Mouse (Mus musculus): ENCODE results near the gene Ifitm1.

The Ifitm1 gene

DNA sequence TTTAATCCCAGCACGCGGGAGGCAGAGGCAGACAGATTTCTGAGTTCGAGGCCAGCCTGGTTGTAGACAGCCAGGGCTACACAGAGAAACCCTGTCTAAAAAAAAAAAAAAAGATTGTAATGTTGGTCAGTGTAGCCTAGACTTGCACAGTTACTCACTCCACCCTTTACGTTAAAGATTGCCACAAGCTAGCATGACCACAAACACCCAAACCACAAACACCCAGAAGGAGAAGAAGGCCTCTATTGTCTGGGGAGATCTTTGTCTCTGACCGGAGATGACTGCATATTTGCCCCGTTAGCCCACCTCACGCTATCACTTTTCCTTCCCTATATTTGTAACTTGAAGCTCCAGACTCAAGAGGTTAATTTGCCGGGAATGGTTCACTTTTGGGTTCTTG lies 14.7 kb downstream of the Ifitm1 start:
- no peak for DNase-seq

DNA sequence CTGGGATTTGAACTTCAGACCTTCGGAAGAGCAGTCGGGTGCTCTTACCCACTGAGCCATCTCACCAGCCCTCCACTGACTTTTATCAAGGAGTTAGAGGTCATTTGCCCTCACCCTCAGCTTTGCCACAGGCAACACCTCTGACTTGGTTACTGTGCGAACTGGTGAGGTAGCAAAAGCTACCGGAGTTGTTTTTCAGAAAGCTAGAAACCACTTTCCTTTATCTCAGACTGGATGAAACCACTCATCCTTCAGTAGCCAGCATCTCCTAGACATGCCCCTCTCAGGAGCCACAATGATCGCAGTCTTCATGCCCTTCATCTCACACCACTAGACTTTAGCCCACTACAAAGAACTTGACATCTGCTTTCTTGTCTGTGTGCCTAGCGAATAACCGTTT lies 15.9 kb downstream of the Ifitm1 start:
- no peak for DNase-seq

DNA sequence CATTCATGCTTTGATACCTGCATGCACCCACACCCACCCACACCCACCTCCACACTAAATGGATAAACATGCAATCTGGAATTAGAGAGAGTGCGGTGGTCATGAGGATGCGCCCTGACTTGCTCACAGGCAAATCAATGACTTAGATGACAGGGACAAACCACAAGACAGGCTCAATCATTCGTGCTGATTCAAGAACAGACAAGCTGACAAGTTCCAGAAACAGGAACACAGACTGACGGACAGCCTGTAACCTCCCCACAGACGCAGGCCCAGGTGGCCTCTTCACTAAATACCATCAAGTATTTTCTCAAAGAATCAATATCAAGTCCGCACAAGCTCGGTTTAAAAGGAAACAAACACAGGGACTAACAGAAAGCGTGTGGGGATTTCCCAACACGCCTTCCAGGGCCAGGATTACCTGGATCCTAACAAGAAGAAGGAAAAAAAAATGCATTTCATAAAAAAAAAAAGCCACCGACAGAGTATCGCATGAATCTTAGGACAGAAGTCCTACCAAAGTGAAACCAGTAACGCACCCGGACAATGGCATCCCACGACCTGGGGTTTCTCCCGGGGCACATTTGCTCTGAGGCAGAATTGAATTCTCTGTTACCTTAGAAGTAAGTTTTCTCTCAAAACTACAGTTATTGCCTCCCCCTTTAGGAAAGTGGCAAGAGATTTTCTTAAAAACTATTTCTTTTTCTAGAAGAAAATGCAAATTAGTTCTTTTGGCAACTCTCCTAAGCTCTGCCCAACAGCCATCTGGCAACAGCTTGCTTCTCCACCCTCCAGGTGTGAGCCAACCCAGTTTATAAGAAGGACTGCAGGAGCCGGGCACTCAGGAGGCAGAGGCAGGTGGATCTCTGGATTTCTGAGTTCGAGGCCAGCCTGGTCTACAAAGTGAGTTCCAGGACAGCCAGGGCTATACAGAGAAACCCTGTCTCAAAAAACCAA lies 20.4 kb downstream of the Ifitm1 start:
- no peak for DNase-seq

DNA sequence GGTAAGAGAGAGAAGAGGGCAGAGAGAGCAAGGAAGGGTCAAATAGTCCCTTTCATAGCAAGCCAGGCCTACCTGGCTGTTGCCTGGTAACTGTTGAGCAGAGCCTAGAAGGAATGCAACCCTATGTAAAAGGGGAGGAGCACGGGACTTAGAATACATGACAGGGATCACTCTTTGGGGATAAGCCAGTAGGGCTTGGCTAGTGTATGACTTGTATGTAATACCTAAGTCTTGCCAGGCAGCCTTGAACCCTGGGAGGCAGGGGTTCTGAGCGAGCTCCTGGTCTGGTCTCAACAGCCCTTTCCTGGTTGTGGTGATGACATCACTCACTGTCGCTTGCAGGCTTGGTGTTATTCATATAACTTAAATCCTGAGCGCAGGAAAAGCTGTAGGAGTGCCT lies 22.0 kb downstream of the Ifitm1 start:
- no peak for DNase-seq

DNA sequence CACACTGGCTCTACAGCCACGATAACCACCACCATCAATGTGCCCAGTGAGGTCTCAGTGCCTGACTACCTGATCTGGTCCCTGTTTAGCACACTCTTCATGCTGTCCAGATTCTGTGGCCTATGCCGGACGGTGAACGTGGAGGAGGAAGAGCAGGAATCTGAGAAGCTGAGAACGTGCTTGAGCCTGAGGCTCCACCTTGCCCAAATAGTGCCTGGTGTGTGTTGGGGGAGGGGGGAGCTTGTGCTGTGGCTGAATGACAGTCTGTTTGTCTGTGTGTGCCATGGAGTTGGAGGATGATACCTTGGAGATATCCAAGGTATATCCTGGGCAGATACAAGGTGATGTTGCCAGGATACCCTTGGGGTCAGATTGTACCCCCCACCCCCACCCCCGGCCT lies 23.2 kb downstream of the Ifitm1 start:
- no peak for DNase-seq

DNA sequence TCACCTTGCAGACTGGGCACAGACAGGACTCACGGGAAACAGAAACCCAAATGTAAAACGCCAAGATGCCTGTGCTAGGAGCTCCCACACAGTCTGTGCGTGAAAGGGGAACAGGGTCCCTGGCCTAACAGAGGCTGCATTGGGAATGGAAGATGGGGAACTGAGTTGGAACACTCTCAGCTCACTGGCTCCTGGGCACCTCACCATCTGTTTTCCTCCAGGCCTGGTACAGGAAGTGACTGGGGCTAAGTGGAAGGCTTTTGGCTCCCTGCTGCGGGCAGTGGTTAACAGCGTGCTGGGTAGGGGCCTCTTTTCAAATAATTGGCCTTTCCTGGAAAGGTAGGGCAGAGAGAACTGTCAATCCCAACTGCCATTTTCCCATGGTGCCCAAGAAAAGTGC lies 23.6 kb downstream of the Ifitm1 start:
- DNase-seq, result no peak

DNA sequence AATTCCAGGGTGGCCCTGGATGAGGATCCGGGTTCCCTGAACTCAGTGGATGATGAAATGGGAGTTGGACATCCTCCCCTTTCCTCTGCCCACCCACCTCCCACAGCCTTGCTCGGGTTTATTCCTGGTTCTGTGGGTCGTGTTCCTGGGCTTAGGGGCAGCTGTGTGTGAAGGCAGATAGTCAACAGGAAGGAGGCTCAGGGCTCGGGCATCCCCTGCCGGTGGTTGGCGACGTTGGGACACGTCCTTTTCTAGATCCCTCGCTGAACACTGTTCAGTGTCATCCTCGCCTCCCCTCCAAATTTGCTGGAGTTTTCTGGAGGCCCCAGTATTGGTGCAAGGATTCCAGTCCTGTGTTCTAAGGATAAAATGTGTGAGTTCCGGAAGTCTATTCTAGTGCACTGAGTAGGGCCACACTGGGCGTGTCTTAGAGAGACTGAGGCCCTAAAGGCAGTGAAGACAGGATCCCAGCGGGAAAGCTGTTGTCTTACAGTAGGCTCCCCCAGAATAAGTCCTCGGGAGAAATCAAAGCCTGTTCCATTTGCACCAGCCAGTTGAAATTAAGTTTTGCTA lies 24.2 kb downstream of the Ifitm1 start:
- no peak for DNase-seq

DNA sequence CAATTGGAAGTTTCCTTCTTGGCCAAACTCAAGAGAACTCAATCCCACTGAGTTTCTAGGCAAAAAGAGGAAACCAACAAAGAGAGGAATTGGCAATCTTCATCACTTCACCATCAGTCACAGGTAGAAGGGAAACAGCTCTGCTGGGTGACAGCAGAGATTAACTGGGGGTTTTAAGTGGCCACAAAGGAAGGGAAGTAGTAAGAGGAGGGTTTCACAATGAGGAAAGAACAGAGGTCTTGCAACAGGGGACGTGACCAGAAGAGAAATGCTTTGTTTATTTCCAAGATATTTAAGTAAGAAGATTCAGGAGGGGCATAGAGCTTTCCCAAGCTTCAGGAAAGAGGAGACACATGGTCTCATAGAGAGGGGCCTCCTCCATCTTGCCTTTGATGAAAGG lies 30.8 kb downstream of the Ifitm1 start:
- no peak for DNase-seq

DNA sequence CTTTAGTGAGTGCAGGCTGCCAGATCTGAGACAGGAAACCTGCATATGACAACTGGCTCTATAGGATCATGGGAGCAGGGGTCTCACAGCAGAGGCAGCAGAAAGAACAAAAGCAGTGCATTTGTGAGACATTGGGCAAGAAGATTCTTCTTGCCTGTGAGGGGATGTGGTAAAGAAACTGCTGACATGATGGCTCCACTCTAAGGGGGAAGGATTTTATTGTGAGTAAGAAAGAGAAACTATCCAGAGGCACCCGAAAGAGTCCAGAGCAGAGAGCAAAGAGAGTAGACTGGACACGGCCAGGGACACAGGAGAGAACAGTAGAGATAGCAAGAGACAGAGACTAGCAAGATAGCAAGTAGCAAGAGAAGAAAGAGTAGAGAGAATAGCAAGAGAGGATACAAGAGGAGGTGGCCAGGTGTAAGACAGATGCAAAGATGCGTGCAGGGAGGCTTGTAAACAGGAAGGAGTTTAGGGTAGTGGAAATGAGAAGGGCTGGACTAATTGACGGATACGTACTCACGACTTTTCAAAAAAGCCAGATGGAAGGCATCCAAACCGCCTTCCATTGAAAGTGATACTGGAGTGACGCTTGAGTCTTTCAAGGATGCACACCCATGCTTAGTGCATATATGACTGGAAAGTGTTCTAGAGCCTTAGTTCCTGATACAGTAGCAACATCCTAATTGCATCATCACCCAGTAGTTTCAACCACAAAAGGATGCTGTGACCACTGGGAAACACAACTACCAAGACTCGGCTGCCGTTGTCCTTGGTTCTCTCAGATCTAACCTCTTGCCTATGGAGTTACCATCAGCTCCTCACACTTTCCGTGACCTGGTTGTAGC lies 32.1 kb downstream of the Ifitm1 start:
- DNase-seq, result no peak

DNA sequence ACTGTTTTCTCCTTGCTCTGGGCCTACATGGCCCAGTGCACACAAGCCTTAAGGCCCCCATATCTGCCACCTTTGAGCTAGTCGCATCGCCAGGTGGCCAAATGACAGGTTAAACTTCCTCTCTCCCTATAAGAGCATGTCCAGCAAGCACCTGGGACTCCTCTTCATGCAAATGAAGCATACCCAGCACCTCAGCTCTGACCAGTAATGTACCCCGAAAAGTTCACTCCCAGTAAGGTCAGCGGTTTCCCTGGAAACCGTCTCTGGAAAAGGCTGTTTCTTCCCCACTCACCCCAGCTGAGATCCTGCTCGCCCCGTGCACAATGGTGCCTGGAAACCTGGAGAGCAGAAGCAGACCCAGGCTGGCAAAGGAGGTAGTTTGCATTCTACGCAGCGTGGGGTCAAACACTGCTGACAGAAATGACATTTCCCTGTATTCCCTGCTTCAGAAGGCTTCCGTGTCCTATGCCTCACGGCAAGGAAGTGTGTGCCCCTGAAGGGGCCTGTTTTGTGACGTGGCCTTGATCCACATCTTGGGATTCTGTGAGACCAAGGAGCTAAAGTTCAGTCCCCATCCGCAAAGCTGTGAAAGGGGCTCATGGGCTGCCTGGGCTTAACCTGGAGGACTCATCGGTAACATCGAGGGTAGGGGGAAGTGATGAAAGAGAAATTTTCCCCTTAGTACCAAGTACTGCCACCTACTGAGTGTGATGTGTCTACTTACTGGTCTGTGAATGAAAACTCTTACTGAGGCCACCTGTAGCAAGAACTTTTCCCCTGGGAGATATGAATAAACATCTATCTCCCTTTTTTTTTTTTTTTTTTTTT lies 34.1 kb downstream of the Ifitm1 start:
- no peak for DNase-seq

DNA sequence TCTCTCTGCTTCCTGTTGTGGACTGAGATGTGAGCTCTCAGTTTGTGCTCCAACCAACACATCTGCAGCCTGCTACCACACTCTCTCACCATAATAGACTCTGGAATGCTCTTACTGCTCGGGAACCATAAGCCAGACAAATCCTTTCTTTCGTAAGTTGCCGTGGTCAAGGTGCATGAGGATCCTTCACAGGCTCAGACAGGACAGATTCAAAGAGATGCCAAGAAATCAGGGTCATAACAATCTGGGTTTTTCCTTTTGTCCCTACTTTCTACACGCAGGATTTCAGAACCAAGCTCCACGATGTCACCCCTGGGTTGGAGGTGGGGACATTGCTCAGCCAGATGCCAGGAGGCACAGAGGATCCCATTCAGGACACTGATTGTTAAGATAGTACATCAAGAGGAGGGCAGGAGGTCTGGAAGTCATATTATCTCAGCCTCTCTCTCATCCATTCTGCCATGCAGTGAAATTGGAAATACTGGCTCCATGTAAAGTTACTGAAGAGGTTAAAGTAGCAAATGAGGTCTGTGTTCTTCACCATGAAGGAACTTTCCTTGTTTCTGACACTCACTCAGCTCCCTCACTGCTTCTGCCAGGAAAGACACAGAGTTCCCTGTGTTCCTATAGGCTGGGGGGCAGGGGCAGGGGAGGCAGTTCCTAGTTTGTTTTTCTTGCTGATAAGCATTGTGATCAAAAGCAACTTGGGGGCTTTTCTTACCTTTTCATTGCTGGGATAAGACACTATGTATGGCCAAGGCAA lies 36.4 kb downstream of the Ifitm1 start:
- DNase-seq, result no peak

DNA sequence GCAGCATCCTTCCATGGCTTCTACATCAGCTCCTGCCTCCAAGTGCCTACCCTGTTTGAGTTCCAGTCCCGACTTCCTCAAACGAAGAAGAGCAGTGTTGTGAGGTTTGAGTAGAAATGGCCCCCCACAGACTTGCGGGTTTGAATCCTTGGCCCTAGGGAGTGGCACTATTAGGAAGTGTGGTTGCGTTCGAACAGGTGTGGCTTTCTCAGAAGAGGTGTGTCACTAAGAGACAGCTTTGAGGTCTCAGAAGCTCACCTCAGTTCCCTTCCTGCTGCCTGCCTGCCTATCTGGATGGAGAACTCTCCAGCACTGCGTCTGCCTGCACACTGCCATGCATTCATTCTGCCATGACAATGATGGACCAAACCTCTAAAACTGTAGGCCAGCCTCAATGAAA lies 39.4 kb downstream of the Ifitm1 start:
- DNase-seq, result no peak

DNA sequence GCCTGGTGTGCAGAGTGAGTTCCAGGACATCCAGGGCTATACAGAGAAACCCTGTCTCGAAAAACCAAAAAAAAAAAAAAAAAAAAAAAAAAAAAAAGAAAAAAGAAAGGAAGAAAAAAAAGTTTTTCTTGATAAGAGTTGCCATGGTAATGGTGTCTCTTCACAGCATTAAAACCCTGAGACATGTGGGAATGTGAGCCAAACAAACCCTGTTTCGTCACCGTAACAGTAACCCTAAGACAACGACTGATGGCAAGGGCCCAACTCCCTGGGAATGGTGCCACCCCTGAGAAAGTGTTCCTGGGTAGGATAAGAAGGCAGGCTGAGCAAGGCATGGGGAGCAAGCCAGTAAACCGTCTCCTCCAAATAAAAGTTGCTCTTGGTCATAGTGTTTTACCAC lies 39.9 kb downstream of the Ifitm1 start:
- no peak for DNase-seq

DNA sequence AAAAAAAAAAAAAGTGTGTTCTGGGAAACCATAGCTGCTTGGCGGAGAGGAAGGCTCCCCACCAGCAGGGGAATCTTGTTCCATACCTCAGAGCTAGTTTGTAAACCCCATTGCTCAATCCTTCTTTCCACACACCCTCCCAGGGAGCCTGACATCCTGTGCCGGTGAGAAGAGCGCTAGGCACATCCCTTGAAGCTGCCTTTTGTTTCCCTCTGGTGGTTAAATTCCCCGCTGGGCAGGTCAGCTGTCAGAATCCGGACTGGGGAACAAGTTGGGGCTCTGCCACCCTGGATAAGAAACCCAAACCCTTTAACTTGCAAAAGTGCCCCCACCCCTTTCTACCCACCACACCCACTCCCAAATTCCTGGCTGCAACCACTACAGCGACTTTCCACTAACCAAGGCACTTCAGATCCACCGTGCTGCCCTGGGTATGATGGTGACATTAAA lies 41.3 kb downstream of the Ifitm1 start:
- peak; percentile 19 to 23 for DNase-seq

DNA sequence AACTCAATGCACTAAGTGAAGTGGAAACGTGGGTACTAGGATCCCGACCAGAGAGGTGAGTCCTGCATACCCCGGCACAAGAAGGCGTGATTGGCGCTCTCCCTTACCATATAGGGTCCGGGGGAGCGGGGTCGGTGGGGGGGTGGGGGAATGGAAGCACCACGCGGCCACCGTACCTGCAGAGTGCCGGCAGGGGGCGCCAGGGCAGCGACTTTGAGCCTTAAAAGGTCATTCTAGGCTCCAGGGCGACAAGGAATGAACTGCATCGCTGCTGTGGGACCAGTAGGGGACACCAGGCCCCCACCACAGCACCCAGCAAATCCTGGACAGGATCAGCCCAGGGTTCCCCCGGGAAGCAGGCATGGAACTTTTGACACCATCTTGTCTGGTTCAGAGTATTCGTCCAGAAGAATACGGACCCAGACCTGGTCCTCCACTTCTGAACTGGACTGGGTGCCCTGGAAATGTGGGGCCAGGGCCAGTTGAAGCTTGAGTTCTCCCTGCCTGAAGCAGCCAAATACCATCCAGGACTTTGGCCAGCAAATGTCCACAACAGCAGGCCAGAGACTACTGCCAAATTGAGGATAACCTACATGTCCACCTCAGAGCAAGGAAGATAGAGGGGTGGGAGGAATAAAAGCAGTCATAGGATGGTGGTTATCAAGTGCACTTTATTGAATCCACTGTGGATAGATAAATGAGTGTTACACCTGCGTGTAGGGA lies 42.1 kb downstream of the Ifitm1 start:
- peak; percentile 49 to 79 for DNase-seq

DNA sequence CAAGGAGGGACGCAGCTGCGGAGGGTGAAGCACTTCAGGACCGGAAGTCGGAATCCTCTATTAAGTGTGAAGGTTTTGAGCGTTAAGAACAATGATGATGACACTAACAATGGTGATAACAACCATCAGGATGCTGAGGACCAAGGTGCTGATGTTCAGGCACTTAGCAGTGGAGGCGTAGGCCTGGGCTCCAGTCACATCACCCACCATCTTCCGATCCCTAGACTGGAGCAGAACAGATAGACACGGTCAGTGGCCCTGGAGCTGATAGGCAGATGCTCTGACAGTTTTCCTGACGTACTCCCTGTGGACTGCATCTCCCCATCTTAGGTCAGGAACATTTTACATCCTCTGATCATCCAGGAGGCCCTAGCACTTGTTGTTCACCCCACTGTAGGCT lies 42.6 kb downstream of the Ifitm1 start:
- no peak for DNase-seq

DNA sequence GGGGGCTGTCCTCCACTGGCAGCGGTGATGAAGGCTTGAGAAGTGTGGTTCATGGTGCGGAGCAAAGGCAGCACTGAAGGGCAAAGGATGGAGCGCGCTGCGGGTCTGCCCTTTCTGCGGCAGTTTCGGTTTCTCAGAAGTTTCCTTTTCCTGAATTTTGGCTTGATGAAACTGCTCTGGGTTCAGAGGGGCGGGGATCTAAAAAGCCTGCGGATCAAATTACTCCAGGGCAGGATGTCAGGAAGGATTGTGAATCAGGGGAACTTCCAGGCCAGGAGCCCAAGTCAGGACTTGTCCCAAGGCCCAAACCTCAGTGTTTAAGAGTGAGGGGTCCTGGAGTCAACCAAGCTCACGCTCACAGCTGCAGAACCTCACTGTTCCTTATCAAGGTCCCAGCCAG lies 43.6 kb downstream of the Ifitm1 start, which contains the start of gene Ifitm3:
Gene Ifitm3, minus strand, starts transcription at position 178 of the 400 bp plus-strand sequence.
- DNase-seq, result no peak

DNA sequence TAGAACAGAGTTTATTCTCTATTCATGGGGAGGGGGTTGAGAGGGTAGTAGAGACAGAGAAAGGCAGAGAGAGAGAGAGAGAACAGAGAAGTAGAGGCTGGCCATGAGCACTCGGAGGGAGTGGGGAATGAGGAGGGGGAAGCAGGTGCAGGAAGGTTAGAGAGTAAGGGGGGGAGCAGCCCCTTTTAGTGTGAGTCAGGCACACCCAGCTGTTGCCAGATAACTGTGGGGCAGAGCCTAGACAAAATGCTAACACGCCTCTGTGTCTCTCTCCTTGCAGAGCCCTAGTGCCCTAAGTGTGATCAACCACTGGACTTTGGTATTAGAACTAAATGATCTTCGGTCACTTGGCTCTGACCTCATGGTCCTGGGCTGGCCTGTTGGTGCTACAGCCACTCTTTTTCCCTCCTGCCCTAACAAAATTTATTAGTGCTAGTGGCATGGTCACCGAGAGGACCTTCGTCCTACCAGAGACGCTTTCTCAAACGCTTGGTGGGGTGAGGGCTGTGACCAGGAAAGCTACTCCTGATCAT lies 44.3 kb downstream of the Ifitm1 start:
- no peak for DNase-seq

DNA sequence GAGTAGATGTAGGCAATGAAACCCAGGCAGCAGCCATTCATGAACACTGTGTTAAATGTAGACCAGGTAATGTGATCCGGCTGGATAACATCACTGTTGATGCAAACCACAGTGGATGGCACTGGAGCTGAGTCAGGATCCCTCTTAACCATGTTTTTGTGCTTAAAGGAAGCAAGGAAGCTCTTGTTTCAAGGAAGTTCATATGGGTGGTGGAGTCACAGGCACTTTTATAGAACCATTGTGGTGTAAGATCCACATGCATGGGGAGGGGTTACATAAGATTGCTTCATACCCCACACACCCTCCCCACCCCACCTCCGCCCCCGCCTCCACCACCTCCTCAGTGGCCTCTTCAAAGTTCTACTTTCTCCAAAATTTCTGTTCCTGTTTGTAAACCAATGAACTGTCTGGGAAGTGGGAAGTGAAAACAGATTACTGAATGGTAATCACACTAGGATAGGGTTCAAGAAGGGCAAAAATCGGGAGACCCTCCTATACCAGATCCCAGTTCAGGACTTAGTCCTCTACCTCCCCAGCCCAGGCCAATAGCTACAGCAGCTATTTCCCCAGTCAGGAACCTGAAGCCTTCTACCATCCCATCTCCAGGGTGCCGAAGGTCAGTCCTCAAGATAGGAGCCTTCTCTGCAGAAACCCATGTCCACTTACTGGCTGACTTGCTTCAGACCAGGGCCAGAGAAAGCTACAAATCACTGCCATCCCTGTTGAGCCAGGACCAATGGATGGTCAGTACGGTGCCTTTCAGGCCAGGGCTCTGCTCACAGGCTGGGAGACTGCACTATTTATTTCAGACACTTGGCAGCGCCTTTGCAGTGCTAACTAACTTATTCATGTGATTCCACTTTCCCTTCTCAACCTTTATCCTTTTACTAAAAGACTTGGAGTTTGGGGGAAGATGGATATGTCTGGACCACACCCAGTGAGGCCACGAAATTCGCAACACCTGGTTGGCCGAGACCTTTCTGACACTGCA lies 50.0 kb downstream of the Ifitm1 start:
- DNase-seq, result no peak
